Comparison of ENCODE assay signal across 14 mouse cellular contexts in the genomic region with DNA sequence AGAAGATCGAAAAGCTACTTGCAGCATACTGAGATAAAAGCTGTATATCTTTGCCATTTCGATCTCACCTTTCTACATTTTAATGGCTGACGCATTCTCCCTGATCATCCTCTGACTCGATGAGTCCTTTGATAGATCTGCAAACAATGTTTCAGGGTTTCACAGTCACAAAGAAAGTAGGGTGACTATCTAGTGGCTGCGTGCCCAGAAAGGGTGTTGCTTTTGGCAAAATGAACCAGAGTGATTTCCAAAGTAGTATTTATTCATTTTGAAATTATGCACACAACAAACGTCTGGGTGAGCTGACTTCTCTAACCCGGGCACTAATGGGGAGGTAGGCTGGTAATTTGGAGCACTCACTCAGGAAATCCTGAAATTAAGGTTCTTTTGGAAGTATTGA.
DNase-seq lines count a peak whose midpoint lies in the region; ATAC-seq lines count a peak whose summit lies in the region.
"Had no signal": no experiment of that assay in that cellular context is flagged by ENCODE, and none has a peak within 500 bp of the region (broad histone marks: within the 10 kb centered on the region; RNA-seq: fewer than 3 reads in every experiment).

No protein-coding gene starts in this region.

- no peak overlapping the region for H3K9ac ChIP-seq in kidney, embryonic 16.5 days (replicated peaks; ENCODE audit: low read length)

- peak; percentile 30 for DNase-seq in adrenal gland, adult 2 months
- DNase-seq in adrenal gland, adult 8-10 months = no peak
- DNase-seq in kidney, adult 9 months = peak; percentile 12
- peak; percentile 68 for DNase-seq in NIH3T3 (ENCODE audit: low read depth)
- peak; percentile 35 to 37 for DNase-seq in kidney, postnatal 4 days
- no peak for DNase-seq in hindbrain, embryonic 10.5 days (ENCODE audit: low spot score)
- DNase-seq in embryonic facial prominence, embryonic 10.5 days (ENCODE audit: low spot score) = no peak
- DNase-seq: cerebellum, postnatal 36 days; gastrocnemius, postnatal 10 days; midbrain, embryonic 14.5 days; spleen, adult 18-20 months had no signal

- H3K36me3 ChIP-seq in kidney, embryonic 16.5 days (ENCODE audit: insufficient read depth, low read length) = no peaks in the 10 kb centered on the region
- H3K36me3 ChIP-seq in hindbrain, embryonic 10.5 days = no peaks in the 10 kb centered on the region
- no peaks in the 10 kb centered on the region for H3K36me3 ChIP-seq in embryonic facial prominence, embryonic 10.5 days (replicated peaks)

- H3K27ac ChIP-seq in kidney, embryonic 16.5 days (ENCODE audit: low read length) = no peak overlapping the region
- H3K27ac ChIP-seq in hindbrain, embryonic 10.5 days = no peak overlapping the region
- H3K27ac ChIP-seq in embryonic facial prominence, embryonic 10.5 days (replicated peaks) = no peak overlapping the region

- H3K9me3 ChIP-seq in kidney, embryonic 16.5 days (ENCODE audit: low read length) = peaks cover 5% of the 10 kb centered on the region; the same call in 1 of the 2 replicates
- peaks cover 9% of the 10 kb centered on the region; the same call in 1 of the 2 replicates for H3K9me3 ChIP-seq in hindbrain, embryonic 10.5 days
- H3K9me3 ChIP-seq in embryonic facial prominence, embryonic 10.5 days = peaks cover 4% of the 10 kb centered on the region; the same call in 1 of the 2 replicates

- no peaks in the 10 kb centered on the region for H3K27me3 ChIP-seq in kidney, embryonic 16.5 days (ENCODE audit: insufficient read depth, low read length)
- H3K27me3 ChIP-seq in hindbrain, embryonic 10.5 days (ENCODE audit: insufficient read depth, poor library complexity, severe bottlenecking) = peaks cover 13% of the 10 kb centered on the region
- peaks cover 6% of the 10 kb centered on the region; the same call in 1 of the 2 replicates for H3K27me3 ChIP-seq in embryonic facial prominence, embryonic 10.5 days (replicated peaks; ENCODE audit: low read depth, poor library complexity, severe bottlenecking)

- WGBS in kidney, embryonic 16.5 days = 79% methylated on average over 7 of the region's 7 CpGs
- 93% methylated on average over 7 of the region's 7 CpGs for WGBS in hindbrain, embryonic 10.5 days
- 89% methylated on average over 7 of the region's 7 CpGs for WGBS in embryonic facial prominence, embryonic 10.5 days

- H3K4me2 ChIP-seq in kidney, embryonic 16.5 days (replicated peaks; ENCODE audit: low read depth, low read length) = no peak overlapping the region

- H3K4me1 ChIP-seq in kidney, embryonic 16.5 days (ENCODE audit: insufficient read depth, low read length) = no peaks in the 10 kb centered on the region
- H3K4me1 ChIP-seq in hindbrain, embryonic 10.5 days (replicated peaks) = no peaks in the 10 kb centered on the region; the same call in 1 of the 2 replicates
- H3K4me1 ChIP-seq in embryonic facial prominence, embryonic 10.5 days = no peaks in the 10 kb centered on the region

- no peak overlapping the region for H3K4me3 ChIP-seq in kidney, embryonic 16.5 days (ENCODE audit: low read length)
- H3K4me3 ChIP-seq in hindbrain, embryonic 10.5 days = no peak overlapping the region
- no peak overlapping the region for H3K4me3 ChIP-seq in embryonic facial prominence, embryonic 10.5 days
- H3K4me3 ChIP-seq: erythroblast, embryonic 14.5 days had no signal

- no peak for ATAC-seq in kidney, embryonic 16.5 days (ENCODE audit: low FRiP score, low TSS enrichment)
- ATAC-seq: hindbrain, embryonic 16.5 days had no signal

Comparison
In these comparisons a context has a peak if more than half of its experiments do, and no peak if none do; other contexts are left out.
1. DNase-seq: peak in adrenal gland, adult 2 months (single experiment), kidney, adult 9 months (single experiment), NIH3T3 (single experiment) and kidney, postnatal 4 days (2 of 2); none in adrenal gland, adult 8-10 months (single experiment), hindbrain, embryonic 10.5 days (single experiment) and embryonic facial prominence, embryonic 10.5 days (single experiment).